Mouse (Mus musculus): ENCODE measurements around the gene Draxin.

DNA sequence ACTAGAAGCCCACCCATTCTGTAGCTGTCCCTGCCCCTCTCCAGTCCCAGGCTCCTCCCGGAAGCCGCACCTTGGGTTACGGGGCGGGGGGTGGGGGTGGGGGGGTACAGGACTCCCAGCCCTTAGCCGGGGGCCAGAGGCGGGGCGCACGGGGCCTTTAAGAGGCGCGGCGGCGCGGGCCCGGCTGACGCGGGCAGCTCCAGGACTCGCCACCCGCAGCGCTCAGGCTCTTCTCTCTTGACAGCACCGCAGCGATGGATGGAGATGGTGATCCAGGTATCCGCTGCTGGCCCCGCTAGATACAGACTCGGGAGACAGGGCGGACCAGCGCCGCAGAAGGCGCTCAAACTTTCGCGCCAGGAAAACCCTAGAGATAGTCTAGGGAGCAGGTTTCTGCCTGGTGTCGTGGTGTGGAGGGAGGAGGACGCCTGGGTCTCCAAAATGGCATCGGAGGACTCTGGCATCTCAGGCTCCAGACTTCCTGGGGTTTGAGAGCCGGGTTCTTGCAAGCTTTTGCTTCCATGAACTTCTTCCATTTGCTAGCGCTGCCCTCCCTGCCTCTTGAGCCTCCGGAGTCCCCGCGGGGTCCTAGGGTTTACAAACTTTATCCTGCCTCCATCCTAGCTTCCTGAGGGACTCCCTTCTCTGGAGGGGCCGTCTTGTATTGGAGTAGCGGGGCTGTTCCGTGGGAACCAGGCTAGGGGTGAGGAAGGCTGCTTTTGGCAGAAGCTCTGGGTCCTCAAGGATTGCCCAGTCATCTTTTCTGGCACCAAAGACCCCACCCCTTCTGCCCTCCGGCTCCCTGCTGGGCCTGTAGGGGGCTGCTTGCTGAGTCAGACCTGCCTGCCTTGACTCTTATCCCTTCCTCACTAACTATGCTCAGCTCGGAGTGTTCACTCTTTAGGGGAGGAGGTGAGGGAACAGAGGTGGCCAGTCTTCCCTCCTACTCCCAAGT lies 30.2 kb upstream of the Draxin start, which contains the start of the genes Fbxo44 and Fbxo2:
- TF ChIP-seq ETS1 (IDR thresholded peaks at IDR 0.05; ENCODE audit: low read depth, low read length) (no peak), ZC3H11A (IDR thresholded peaks at IDR 0.05; ENCODE audit: low read depth, low read length) (no peak), CHD1 (IDR thresholded peaks at IDR 0.05; ENCODE audit: low read depth, low read length) (no peak), CTCF (IDR thresholded peaks at IDR 0.05 in 2 of 3, conservative IDR thresholded peaks at IDR 0.05 in 1 of 3; ENCODE audit: control insufficient read depth in 1 of 3, insufficient read depth in 1 of 3, low read depth in 2 of 3, low read length in 3 of 3, poor library complexity in 1 of 3, severe bottlenecking in 1 of 3) (no peak), KAT2A (conservative IDR thresholded peaks at IDR 0.05; ENCODE audit: low read depth, low read length) (no peak), POLR2A (IDR thresholded peaks at IDR 0.05; ENCODE audit: control insufficient read depth in 1 of 2, insufficient read depth in 1 of 2, low read depth in 1 of 2, low read length in 2 of 2, poor library complexity in 1 of 2) (no peak), USF1 (IDR thresholded peaks at IDR 0.05; ENCODE audit: low read depth, low read length) (no peak), MAX (IDR thresholded peaks at IDR 0.05; ENCODE audit: low read length) (no peak), EP300 (IDR thresholded peaks at IDR 0.05; ENCODE audit: low read depth in 1 of 2, low read length in 2 of 2) (no peak), TCF12 (IDR thresholded peaks at IDR 0.05; ENCODE audit: low read depth, low read length) (no peak), SMC3 (IDR thresholded peaks at IDR 0.05; ENCODE audit: low read depth, low read length) (no peak), POLR2AphosphoS5 (IDR thresholded peaks at IDR 0.05; ENCODE audit: borderline replicate concordance, low read depth, low read length) (no peak), TBP (IDR thresholded peaks at IDR 0.05; ENCODE audit: low read depth, low read length) (no peak), ELF1 (IDR thresholded peaks at IDR 0.05; ENCODE audit: low read depth, low read length) (no peak)
